Mouse (Mus musculus) thymus, postnatal 0 days (tissue): ENCODE measurements at regions not wholly inside any gene's neighbourhood (a gene's known extent, or its start where the extent isn't known, plus 50 kb on each side); places are given as distances from the start of the nearest gene placed in this dataset.
A peak's percentile ranks its signal among the peaks of the same experiment; 100 is the strongest.

Experiments
- DNase-seq: peaks from one replicate; pipeline ENCODE4 v3.0.0-alpha.2; 2015; ENCODE audit warnings: low spot score

- no peak for DNase-seq
These were observed 50.1 kb upstream of the Arhgap29 start for GRCm38 (mm10) chr3:121902246-121902645.

GRCm38 (mm10) chr3:121900429-121900844, 51.9 kb upstream of the Arhgap29 start:
- DNase-seq = no peak

GRCm38 (mm10) chr3:121897821-121898574, 54.3 kb upstream of the Arhgap29 start:
- no peak for DNase-seq

- DNase-seq = no peak
These were observed 58.7 kb upstream of the Arhgap29 start for GRCm38 (mm10) chr3:121893606-121894005.

- no peak for DNase-seq
These were observed 59.7 kb upstream of the Arhgap29 start for GRCm38 (mm10) chr3:121892675-121893074.

- no peak for DNase-seq
These were observed 61.0 kb upstream of the Arhgap29 start for GRCm38 (mm10) chr3:121891338-121891737.

- no peak for DNase-seq
These were observed 61.8 kb upstream of the Arhgap29 start for GRCm38 (mm10) chr3:121890563-121890962.

GRCm38 (mm10) chr3:121886870-121887605, 65.3 kb upstream of the Arhgap29 start:
- no peak for DNase-seq

- DNase-seq = no peak
These were observed 66.0 kb upstream of the Arhgap29 start for GRCm38 (mm10) chr3:121886309-121886708.

- no peak for DNase-seq
These were observed 66.8 kb upstream of the Arhgap29 start for GRCm38 (mm10) chr3:121885265-121886178.

GRCm38 (mm10) chr3:121884328-121885248, 67.8 kb upstream of the Arhgap29 start:
- peak; percentile 94 for DNase-seq

- DNase-seq = no peak
These were observed 65.3 kb upstream of the Abcd3 start for GRCm38 (mm10) chr3:121880355-121880754.

- no peak for DNase-seq
These were observed 60.0 kb upstream of the Abcd3 start for GRCm38 (mm10) chr3:121875072-121875471.

GRCm38 (mm10) chr3:121874576-121874975, 59.5 kb upstream of the Abcd3 start:
- no peak for DNase-seq

GRCm38 (mm10) chr3:121873572-121873971, 58.5 kb upstream of the Abcd3 start:
- DNase-seq = no peak

- DNase-seq = no peak
These were observed 57.6 kb upstream of the Abcd3 start for GRCm38 (mm10) chr3:121872685-121873084.

- no peak for DNase-seq
These were observed 56.7 kb upstream of the Abcd3 start for GRCm38 (mm10) chr3:121871795-121872194.

- DNase-seq = no peak
These were observed 55.6 kb upstream of the Abcd3 start for GRCm38 (mm10) chr3:121870726-121871125.

GRCm38 (mm10) chr3:121869694-121870093, 54.6 kb upstream of the Abcd3 start:
- DNase-seq = no peak

GRCm38 (mm10) chr3:121867301-121867700, 52.2 kb upstream of the Abcd3 start:
- no peak for DNase-seq
